Mouse (Mus musculus) midbrain, embryonic 16.5 days (tissue): Measurements from ENCODE around the gene Pla2r1. TPM values are rescaled to one million over a fixed set of nuclear protein-coding genes. Genes with fewer than 3 reads are reported as not detected.

ENCODE experiments used
- ATAC-seq: fragments of 200-750 bp; cut with Nextera tagmentation; 2 replicates; pipeline ENCODE4 v1.8.0; 2017; ENCODE audit warnings: moderate TSS enrichment
- H3K27ac ChIP-seq: fragments of 300-500 bp; sonication (generic); 2 replicates; pipeline ENCODE4 v1.5.1; 2014; ENCODE audit warnings: mild to moderate bottlenecking, low read length, mixed read lengths
- H3K27me3 ChIP-seq: fragments of 300-500 bp; sonication (generic); 2 replicates; pipeline ENCODE4 v1.6.1; 2014; ENCODE audit warnings: low read depth, low read length, mixed read lengths; ENCODE audit not compliant: control insufficient read depth, insufficient read depth
- H3K36me3 ChIP-seq: fragments of 300-500 bp; sonication (generic); 2 replicates; pipeline ENCODE4 v1.6.1; 2014; ENCODE audit warnings: mild to moderate bottlenecking, low read length, moderate library complexity, mixed read lengths; ENCODE audit not compliant: control insufficient read depth, insufficient read depth
- H3K4me1 ChIP-seq: fragments of 300-500 bp; sonication (generic); 2 replicates; pipeline ENCODE4 v1.6.1; 2014; ENCODE audit warnings: mild to moderate bottlenecking, low read length, mixed read lengths; ENCODE audit not compliant: control insufficient read depth, insufficient read depth
- H3K4me2 ChIP-seq: fragments of 300-500 bp; sonication (generic); 2 replicates; pipeline ENCODE4 v1.6.1; 2014; ENCODE audit warnings: mild to moderate bottlenecking, low read length, mixed read lengths
- H3K4me3 ChIP-seq: fragments of 300-500 bp; sonication (generic); 2 replicates; pipeline ENCODE4 v1.5.1; 2014; ENCODE audit warnings: low read depth, mild to moderate bottlenecking, low read length, moderate library complexity, mixed read lengths
- H3K9ac ChIP-seq: fragments of 300-500 bp; sonication (generic); 2 replicates; pipeline ENCODE4 v1.6.1; 2014; ENCODE audit warnings: low read depth, low read length, mixed read lengths
- H3K9me3 ChIP-seq: fragments of 300-500 bp; sonication (generic); replicated peaks from 2 replicates; pipeline ENCODE4 v1.6.1; 2014; ENCODE audit warnings: mild to moderate bottlenecking, low read length, mixed read lengths; ENCODE audit not compliant: control insufficient read depth, poor library complexity, severe bottlenecking
- WGBS: fragments of 180-500 bp; shearing (Covaris S2); extraction: QIAGEN DNeasy Blood & Tissue Kit; methylation state at CpG from one replicate; pipeline ENCODE4 v1.1.7; 2014; 5-methylcytosine and 5-hydroxymethylcytosine counted together
- polyA plus RNA-seq: library from polyadenylated mRNA; unstranded; fragments of >200 nt; fragmentation: Nextera tagmentation; extraction: Ambion mirVana; gene quantifications from 2 replicates; pipeline ENCODE4 v1.2.1, GENCODE M21; 2015

Pla2r1 gene
- polyA plus RNA-seq, 1 experiment from 2014 or later, result 0.50 TPM

DNA sequence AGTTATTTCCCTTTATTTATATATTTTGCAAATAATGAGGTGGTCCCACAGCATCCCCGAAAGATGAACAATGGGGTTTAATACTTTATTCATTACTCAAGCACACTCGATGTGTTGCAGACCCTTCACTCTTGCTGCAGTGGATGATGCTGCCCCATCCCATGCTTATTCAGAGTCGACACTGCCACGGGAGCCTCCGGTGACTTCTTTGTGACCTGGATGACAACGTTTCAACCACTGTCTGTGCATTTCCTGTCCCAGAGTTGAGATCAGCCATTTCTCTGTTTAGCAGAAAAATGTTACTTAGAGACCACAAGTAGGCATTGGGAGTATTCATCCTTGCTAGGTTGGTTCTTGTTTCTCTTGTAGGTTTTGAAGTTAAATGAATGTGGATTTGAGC is 159.3 kb downstream of the Pla2r1 start:
- H3K4me1 ChIP-seq, result no peaks in the 10 kb centered on the region
- H3K9ac ChIP-seq, result no peak overlapping the region
- no peak overlapping the region for H3K4me2 ChIP-seq
- no peak overlapping the region for H3K27ac ChIP-seq
- no peaks in the 10 kb centered on the region for H3K9me3 ChIP-seq
- WGBS, result 72% methylated on average over 6 of the region's 6 CpGs
- no peak overlapping the region for H3K4me3 ChIP-seq
- H3K27me3 ChIP-seq, result no peaks in the 10 kb centered on the region
- no peaks in the 10 kb centered on the region for H3K36me3 ChIP-seq
- ATAC-seq, result no peak

DNA sequence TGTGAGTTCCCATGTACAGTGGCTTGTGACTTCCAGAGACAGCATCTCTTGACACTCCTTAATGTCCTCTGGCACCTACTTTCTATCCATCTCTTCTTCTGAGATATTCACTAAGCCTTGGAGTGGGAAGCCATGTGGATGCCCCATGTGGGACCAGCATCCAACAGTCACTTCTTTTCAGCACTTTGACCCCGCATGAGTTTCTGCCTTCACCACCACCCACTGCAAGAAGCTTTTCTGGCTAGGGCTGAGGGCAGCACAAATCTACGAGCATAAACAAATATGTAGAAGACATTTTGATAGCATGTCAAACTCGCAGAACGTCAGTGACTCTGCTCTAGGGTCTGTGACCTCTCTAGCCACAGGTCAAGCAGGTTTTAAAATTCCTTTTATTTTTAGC is 160.8 kb downstream of the Pla2r1 start:
- H3K4me3 ChIP-seq, result no peak overlapping the region
- whole genome bisulfite sequencing, result 92% methylated on average over 4 of the region's 4 CpGs
- no peaks in the 10 kb centered on the region for H3K27me3 ChIP-seq
- H3K36me3 ChIP-seq, result no peaks in the 10 kb centered on the region
- no peak for ATAC-seq
- no peaks in the 10 kb centered on the region for H3K4me1 ChIP-seq
- no peak overlapping the region for H3K9ac ChIP-seq
- no peak overlapping the region for H3K27ac ChIP-seq
- H3K4me2 ChIP-seq, result no peak overlapping the region
- H3K9me3 ChIP-seq, result no peaks in the 10 kb centered on the region

DNA sequence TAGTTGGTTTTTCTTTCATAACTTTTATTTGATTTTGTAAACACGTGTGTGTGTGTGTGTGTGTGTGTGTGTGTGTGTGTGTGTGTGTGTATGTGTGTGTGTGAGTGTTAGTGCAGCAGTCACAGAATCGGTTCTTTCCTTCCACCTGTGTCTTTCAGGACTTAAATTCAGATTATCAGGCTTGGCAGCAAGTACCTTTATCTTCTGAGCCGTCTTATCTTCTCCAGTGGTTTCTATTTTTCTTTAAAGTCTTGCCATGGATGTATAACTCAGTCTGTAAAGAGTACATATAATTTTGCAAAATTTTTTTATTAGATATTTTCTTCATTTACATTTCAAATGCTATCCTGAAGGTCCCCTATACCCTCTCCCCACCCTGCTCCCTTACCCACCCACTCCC is 165.7 kb downstream of the Pla2r1 start:
- no peak overlapping the region for H3K9ac ChIP-seq
- WGBS, result 81% methylated on average over 3 of the region's 3 CpGs
- no peaks in the 10 kb centered on the region for H3K36me3 ChIP-seq
- H3K27ac ChIP-seq, result no peak overlapping the region
- H3K4me3 ChIP-seq, result no peak overlapping the region
- H3K4me2 ChIP-seq, result no peak overlapping the region
- peaks cover 3% of the 10 kb centered on the region for H3K27me3 ChIP-seq
- ATAC-seq, result no peak
- H3K9me3 ChIP-seq, result no peaks in the 10 kb centered on the region
- no peaks in the 10 kb centered on the region for H3K4me1 ChIP-seq

DNA sequence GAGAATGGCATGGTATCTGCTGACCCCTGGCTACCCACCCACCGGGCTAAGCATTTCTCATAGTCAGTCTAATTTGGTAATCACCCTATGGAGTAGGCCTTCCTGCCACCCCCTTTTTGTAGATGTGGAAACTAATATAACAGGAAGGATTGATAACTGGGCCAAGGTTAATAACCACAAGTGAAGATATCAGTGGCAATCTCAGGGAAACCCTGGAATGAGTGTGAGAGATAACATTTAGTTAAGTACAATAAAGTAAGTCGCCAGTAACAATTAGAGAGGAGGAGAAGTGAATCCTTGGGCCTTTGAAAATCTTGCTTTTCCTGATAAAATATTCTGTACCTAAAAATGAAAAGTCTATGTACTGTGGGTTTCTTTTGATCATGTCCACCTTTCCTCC is 166.3 kb downstream of the Pla2r1 start:
- no peak overlapping the region for H3K9ac ChIP-seq
- no peaks in the 10 kb centered on the region for H3K36me3 ChIP-seq
- ATAC-seq, result no peak
- H3K27ac ChIP-seq, result no peak overlapping the region
- H3K27me3 ChIP-seq, result peaks cover 3% of the 10 kb centered on the region
- 90% methylated on average over 2 of the region's 2 CpGs for WGBS
- no peak overlapping the region for H3K4me3 ChIP-seq
- H3K4me1 ChIP-seq, result no peaks in the 10 kb centered on the region
- no peaks in the 10 kb centered on the region for H3K9me3 ChIP-seq
- H3K4me2 ChIP-seq, result no peak overlapping the region

DNA sequence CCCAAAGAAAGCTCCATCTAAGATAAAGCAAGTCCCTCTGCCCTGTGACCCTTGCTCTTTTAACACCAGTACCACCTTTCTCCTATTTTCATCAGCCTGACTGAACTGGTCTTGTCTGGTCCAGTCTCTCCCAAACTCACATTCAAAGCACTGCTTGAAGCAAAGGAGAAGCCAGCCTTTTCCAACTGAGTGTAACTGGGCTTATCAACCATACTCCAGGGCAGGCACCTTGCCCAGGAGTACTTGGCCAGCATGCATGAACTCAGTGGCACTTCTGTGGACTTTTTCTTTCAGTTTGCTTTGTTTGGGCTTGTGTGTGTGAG is 168.4 kb downstream of the Pla2r1 start:
- no peak overlapping the region for H3K27ac ChIP-seq
- ATAC-seq, result no peak
- H3K4me1 ChIP-seq, result no peaks in the 10 kb centered on the region

DNA sequence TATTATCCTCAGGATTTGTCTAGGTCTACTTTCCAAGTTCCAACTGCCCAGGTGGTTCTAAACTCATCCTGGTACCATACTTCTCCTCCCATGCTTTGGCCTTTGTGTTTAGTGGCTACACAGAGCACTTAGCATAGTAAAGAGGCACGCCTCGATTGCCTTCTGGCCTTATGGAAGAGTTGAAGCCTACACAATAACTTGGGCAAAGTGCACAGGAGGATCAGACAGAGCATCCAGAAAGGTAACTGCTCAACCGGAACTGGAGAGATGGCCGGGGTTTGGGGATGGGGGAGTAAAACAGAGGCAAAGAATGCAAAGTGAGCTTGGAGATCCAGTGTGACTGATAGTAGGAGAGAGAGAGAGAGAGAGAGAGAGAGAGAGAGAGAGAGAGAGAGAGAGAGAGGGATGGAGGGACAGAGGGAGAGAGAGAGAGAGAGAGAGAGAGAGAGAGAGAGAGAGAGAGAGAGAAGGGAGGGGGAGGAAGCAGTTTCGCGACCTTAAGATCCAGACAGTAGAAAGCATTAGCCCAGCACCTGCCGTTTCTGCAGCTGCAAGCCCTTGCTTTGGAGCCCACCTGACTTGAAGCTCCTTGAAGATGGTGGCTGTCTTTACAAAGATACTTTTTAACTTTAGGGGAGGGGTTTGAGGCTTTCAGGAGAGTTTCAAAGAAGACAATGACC is 168.9 kb downstream of the Pla2r1 start:
- Histone ChIP-seq H3K4me1 (no peaks in the 10 kb centered on the region), H3K27ac (no peak overlapping the region), H3K4me3 (no peak overlapping the region), H3K27me3 (peaks cover 6% of the 10 kb centered on the region), H3K4me2 (no peak overlapping the region), H3K9me3 (no peaks in the 10 kb centered on the region), H3K36me3 (no peaks in the 10 kb centered on the region), H3K9ac (no peak overlapping the region)
- no peak for ATAC-seq
- 27% methylated on average over 7 of the region's 7 CpGs for WGBS

More for the DNA sequence above, 168.4 kb downstream of the Pla2r1 start:
- Histone ChIP-seq H3K9ac (no peak overlapping the region), H3K9me3 (no peaks in the 10 kb centered on the region), H3K27me3 (peaks cover 6% of the 10 kb centered on the region), H3K4me3 (no peak overlapping the region), H3K36me3 (no peaks in the 10 kb centered on the region), H3K4me2 (no peak overlapping the region)

DNA sequence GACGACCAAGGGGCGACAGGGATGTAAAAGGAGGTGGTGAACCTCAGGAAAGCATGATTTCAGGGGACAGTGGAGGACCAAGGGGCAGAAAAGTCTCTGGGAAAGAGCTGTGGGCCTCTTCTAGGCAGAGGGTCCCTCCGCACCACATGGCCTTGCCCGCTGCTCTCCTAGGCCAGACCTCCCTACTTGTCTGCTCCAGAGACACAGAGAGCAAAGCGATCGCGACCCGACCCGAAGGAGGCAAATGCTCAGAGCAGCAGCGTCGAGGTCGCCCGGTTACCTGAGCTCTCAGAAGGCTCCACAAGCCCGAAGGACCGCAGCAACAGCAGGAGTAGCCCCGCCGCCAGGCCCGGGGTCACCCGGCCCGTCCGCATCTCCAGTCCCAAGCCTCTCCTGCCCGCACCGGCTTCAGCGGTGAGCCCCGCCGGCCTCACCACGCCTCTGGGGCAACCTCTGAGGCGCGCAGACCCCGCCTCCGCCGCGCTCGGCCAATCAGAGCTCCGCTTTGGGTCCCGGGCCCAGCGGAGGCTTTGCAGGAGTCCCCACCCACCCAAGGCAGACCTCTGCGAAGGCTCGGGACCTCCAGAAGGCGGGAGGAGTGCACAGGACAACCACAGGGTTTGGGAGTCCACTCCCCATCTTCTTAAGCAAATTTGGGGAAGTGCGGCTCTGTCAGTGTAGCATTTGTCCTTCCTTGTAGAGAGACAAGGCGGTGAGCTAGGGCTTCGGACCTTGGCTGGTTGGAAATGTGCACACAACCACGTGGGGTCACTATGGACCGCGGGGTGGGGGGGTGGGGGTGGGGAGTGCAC is 170.0 kb downstream of the Pla2r1 start, which contains the start of gene Ly75:
TSS of gene Ly75 (minus strand) at position 446 of the 812 bp plus-strand sequence.
- H3K36me3 ChIP-seq, result no peaks in the 10 kb centered on the region
- peak; percentile 98 for ATAC-seq
- WGBS, result under 1% methylated on average over 46 of the region's 46 CpGs
- no peaks in the 10 kb centered on the region for H3K9me3 ChIP-seq
- H3K4me2 ChIP-seq, result peak within 1 kb of the TSS; percentile 96
- H3K27ac ChIP-seq, result no peak within 1 kb of the TSS
- peaks cover 6% of the 10 kb centered on the region for H3K27me3 ChIP-seq
- peak within 1 kb of the TSS; percentile 69 for H3K9ac ChIP-seq
- no peaks in the 10 kb centered on the region for H3K4me1 ChIP-seq
- peak within 1 kb of the TSS; percentile 56 for H3K4me3 ChIP-seq

DNA sequence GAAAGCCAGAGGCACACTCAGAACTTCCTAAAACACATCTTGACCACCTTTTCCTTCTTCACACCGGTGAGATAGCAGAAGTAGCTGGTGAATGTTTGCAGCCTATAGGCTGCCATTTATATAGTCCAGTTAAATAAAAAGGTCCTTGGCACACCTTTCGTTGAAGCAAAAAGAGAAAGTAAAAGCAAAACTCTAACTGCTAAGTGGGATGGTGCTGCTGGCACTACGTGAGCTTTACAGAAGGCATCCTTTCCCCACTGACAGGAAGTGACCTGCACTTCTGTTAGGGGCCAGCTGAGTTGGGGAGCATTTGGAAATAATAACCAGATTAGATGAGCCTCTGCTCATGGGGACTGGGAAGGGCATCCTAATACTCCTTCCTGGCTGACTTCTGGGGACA is 170.8 kb downstream of the Pla2r1 start:
- 84% methylated on average over 3 of the region's 3 CpGs for whole genome bisulfite sequencing
- Histone ChIP-seq H3K4me3 (no peak overlapping the region; the same call in 1 of the 2 replicates), H3K9ac (no peak overlapping the region), H3K36me3 (no peaks in the 10 kb centered on the region), H3K27me3 (peaks cover 6% of the 10 kb centered on the region), H3K27ac (no peak overlapping the region), H3K9me3 (no peaks in the 10 kb centered on the region), H3K4me1 (no peaks in the 10 kb centered on the region), H3K4me2 (peak overlapping the region; percentile 96)
- no peak for ATAC-seq

DNA sequence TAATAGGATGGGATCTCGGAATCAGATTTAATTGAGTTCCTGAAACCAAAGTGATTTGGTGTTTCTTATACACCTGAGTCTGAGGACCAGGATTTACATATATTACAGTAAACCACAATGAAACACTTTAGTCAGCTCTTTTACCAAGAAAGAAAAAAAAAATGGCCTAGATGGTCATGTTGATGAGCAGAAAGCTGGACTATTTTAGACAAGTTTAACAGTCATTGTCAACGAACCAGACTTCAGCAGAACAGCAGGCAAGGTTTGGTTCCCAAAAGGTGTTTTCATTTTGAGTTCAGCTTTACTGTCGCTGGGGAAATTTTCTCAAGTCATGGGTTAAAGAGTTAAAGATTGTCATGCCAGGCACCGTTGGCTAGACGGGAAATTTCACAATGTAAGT is 175.8 kb downstream of the Pla2r1 start:
- Histone ChIP-seq H3K9ac (no peak overlapping the region), H3K27ac (no peak overlapping the region), H3K27me3 (peaks cover 3% of the 10 kb centered on the region; the same call in 1 of the 2 replicates), H3K9me3 (no peaks in the 10 kb centered on the region), H3K4me2 (no peak overlapping the region), H3K4me1 (no peaks in the 10 kb centered on the region), H3K36me3 (no peaks in the 10 kb centered on the region), H3K4me3 (no peak overlapping the region)
- no peak for ATAC-seq
- WGBS, result 87% methylated on average over 5 of the region's 5 CpGs
